Mouse (Mus musculus) spleen, adult 12 weeks (tissue): ENCODE data around the gene Papln.

Experiments used
- DNase-seq: peaks from one replicate; pipeline ENCODE4 v3.0.0; 2022; ENCODE audit warnings: low spot score

Gene Papln

DNA sequence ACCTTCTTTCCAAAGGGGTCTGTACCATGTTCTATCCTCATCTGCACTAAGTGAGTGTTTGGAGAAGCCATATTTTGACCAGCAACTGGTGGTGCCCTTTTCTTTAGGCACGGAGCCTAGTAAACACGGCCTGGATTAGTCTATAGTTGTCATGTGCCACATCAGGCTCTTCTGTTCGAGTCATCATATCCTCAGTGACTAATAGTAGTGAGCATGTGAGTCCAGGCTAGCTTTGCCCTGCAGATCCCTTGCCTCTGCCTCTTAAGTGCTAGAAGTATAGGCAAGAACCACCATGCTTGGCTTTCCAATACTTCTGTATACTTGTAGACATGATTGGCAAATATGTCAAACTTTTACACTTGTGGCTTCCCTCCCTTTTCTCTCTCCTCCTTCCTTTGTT, 70.5 kb downstream of the Papln start:
- no peak for DNase-seq

DNA sequence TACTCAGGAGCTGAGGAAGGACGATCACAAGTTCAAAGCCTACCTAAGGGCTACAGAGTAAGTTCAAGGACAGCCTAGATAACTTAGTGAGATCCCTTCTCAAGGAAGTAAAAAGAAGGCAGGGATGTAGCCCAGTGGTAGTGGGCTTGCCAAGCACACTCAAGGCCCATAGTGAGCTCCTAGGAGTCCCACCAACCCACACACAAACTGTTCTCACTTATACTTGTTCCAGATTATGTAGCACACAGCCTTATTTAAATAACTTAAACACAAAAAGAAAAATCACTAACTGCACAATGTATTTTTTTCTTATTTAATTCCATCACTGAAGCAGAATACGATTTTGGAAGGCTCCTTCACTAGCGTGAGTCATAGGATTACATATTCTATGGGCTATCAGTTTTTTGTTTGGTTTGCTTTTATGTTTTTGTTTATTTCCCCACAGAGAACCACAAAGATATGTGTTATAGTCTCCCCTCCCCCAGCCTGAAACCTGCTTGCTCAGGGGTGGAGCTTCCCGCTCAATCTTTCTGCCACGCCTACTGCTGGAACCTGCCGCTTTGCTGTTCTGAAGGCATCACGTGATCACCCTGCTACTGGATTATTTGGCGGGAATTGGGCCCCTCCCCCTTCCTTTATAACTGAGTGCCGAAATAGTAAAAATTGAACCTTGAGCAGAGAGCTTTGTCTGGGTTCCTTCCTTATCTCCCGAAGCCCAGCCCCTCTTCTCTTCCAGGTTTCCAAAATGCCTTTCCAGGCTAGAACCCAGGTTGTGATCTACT, 78.2 kb downstream of the Papln start:
- DNase-seq, result no peak
